Mouse (Mus musculus) layer of hippocampus, adult 11-12 months (tissue): ENCODE data around the gene Scp2d1.
A peak's percentile ranks its signal among the peaks of the same experiment; 100 is the strongest.
"Not testable (repeated sequence)": the region's sequence is repeated elsewhere in the genome, so short reads cannot be mapped to it uniquely, and the experiment has no call there.

Experiments used
- DNase-seq: peaks from one replicate; pipeline ENCODE4 v3.0.0; 2022; ENCODE audit warnings: low spot score

The Scp2d1 gene

GRCm38 (mm10) chr2:144823356-144823755, at the start of gene Scp2d1:
Scp2d1 (plus strand) TSS chr2:144823656.
- DNase-seq = not testable (repeated sequence)

GRCm38 (mm10) chr2:144774636-144775160, 48.8 kb upstream of the Scp2d1 start:
- no peak for DNase-seq

- DNase-seq = no peak
Observed at GRCm38 (mm10) chr2:144775626-144776025, 47.8 kb upstream of the Scp2d1 start.

GRCm38 (mm10) chr2:144779263-144779662, 44.2 kb upstream of the Scp2d1 start:
- DNase-seq = no peak

- DNase-seq = no peak
Observed at GRCm38 (mm10) chr2:144780731-144781130, 42.7 kb upstream of the Scp2d1 start.

- no peak for DNase-seq
Observed at GRCm38 (mm10) chr2:144781871-144782270, 41.6 kb upstream of the Scp2d1 start.

- DNase-seq = no peak
Observed at GRCm38 (mm10) chr2:144782481-144782880, 41.0 kb upstream of the Scp2d1 start.

GRCm38 (mm10) chr2:144783190-144783589, 40.3 kb upstream of the Scp2d1 start:
- DNase-seq = no peak

GRCm38 (mm10) chr2:144783831-144784230, 39.6 kb upstream of the Scp2d1 start:
- DNase-seq = no peak

- DNase-seq = peak; percentile 64
Observed at GRCm38 (mm10) chr2:144791671-144792294, 31.7 kb upstream of the Scp2d1 start.

- DNase-seq = no peak
Observed at GRCm38 (mm10) chr2:144797515-144797914, 25.9 kb upstream of the Scp2d1 start.

GRCm38 (mm10) chr2:144807766-144808754, 15.4 kb upstream of the Scp2d1 start:
- no peak for DNase-seq

- peak; percentile 36 for DNase-seq
Observed at GRCm38 (mm10) chr2:144828457-144828985, 5.1 kb downstream of the Scp2d1 start.

- DNase-seq = no peak
Observed at GRCm38 (mm10) chr2:144836667-144837311, 13.3 kb downstream of the Scp2d1 start.

GRCm38 (mm10) chr2:144837312-144837679, 13.8 kb downstream of the Scp2d1 start:
- DNase-seq = no peak

- DNase-seq = peak; percentile 39
Observed at GRCm38 (mm10) chr2:144868827-144869226, 45.4 kb downstream of the Scp2d1 start.
